Mouse (Mus musculus): Measurements from ENCODE around the gene Pfdn5.

Pfdn5 gene

GRCm38 (mm10) chr15:102326022-102326576, at the start of gene Pfdn5:
Gene Pfdn5, plus strand, starts transcription at chr15:102326116.
- DNase-seq (ENCODE audit: low read depth, low spot score), result peak; percentile 89

- no peak for DNase-seq (ENCODE audit: low read depth, low spot score)
Observed at GRCm38 (mm10) chr15:102278726-102279091, 47.2 kb upstream of the Pfdn5 start.

GRCm38 (mm10) chr15:102279092-102279782, 46.7 kb upstream of the Pfdn5 start, which contains the start of gene Mfsd5:
Gene Mfsd5, plus strand, starts transcription at chr15:102279454.
- DNase-seq (ENCODE audit: low read depth, low spot score), result peak; percentile 88

- no peak for DNase-seq (ENCODE audit: low read depth, low spot score)
Observed at GRCm38 (mm10) chr15:102279783-102280520, 46.0 kb upstream of the Pfdn5 start.

- no peak for DNase-seq (ENCODE audit: low read depth, low spot score)
Observed at GRCm38 (mm10) chr15:102280623-102281022, 45.3 kb upstream of the Pfdn5 start.

GRCm38 (mm10) chr15:102282463-102283292, 43.2 kb upstream of the Pfdn5 start:
- no peak for DNase-seq (ENCODE audit: low read depth, low spot score)

GRCm38 (mm10) chr15:102283648-102284047, 42.3 kb upstream of the Pfdn5 start:
- DNase-seq (ENCODE audit: low read depth, low spot score), result no peak

GRCm38 (mm10) chr15:102287395-102287794, 38.5 kb upstream of the Pfdn5 start:
- peak; percentile 89 for DNase-seq (ENCODE audit: low read depth, low spot score)

GRCm38 (mm10) chr15:102295633-102296367, 30.1 kb upstream of the Pfdn5 start, which contains the start of gene Espl1:
Gene Espl1, plus strand, starts transcription at chr15:102296266.
- peak; percentile 97 for DNase-seq (ENCODE audit: low read depth, low spot score)

- DNase-seq (ENCODE audit: low read depth, low spot score), result peak; percentile 24
Observed at GRCm38 (mm10) chr15:102296368-102297006, 29.4 kb upstream of the Pfdn5 start.

- DNase-seq (ENCODE audit: low read depth, low spot score), result no peak
Observed at GRCm38 (mm10) chr15:102302542-102302941, 23.4 kb upstream of the Pfdn5 start.

- DNase-seq (ENCODE audit: low read depth, low spot score), result no peak
Observed at GRCm38 (mm10) chr15:102308717-102309116, 17.2 kb upstream of the Pfdn5 start.

- no peak for DNase-seq (ENCODE audit: low read depth, low spot score)
Observed at GRCm38 (mm10) chr15:102310074-102310845, 15.7 kb upstream of the Pfdn5 start.

GRCm38 (mm10) chr15:102311489-102311888, 14.4 kb upstream of the Pfdn5 start:
- no peak for DNase-seq (ENCODE audit: low read depth, low spot score)

GRCm38 (mm10) chr15:102315292-102315691, 10.6 kb upstream of the Pfdn5 start:
- no peak for DNase-seq (ENCODE audit: low read depth, low spot score)

GRCm38 (mm10) chr15:102316263-102316662, 9.7 kb upstream of the Pfdn5 start:
- peak; percentile 80 for DNase-seq (ENCODE audit: low read depth, low spot score)

GRCm38 (mm10) chr15:102324654-102325473, 1.1 kb upstream of the Pfdn5 start:
- DNase-seq (ENCODE audit: low read depth, low spot score), result peak; percentile 38

GRCm38 (mm10) chr15:102326892-102327291, 976 bp downstream of the Pfdn5 start:
- DNase-seq (ENCODE audit: low read depth, low spot score), result peak; percentile 20

- DNase-seq (ENCODE audit: low read depth, low spot score), result peak; percentile 95
Observed at GRCm38 (mm10) chr15:102331610-102332015, 5.7 kb downstream of the Pfdn5 start, which contains the start of gene Myg1. Gene Myg1, plus strand, starts transcription at chr15:102331709.
